Mouse (Mus musculus): Measurements from ENCODE around the gene Urad. TPM values are rescaled to one million over a fixed set of nuclear protein-coding genes. Genes with fewer than 3 reads are reported as not detected.

Urad gene
- not detected in 2 replicates for polyA plus RNA-seq (2015; fragmentation: Nextera tagmentation; extraction: Ambion mirVana)

DNA sequence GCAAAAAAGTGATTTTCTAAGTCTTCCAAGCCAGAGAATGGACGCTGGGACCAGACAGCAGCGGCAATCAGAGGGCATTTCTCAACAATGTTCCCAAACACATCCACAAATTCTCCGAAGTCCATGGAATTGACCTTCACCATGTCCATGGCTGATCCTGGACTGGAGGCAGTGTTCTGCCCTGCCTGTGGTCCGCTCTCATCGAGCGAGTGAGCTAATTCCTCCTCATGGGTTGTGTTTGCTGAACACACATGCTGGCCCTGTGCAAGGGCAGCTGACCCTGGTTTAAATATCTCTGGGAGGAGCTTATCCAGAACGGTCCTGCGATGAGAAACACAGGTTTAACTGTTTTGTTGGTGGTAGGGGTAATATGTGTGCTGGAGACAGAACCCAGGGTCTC is at the start of gene Urad:
Gene Urad, minus strand, starts transcription at position 258 of the 400 bp plus-strand sequence.
- Histone ChIP-seq H3K27ac (no peak within 1 kb of the TSS), H3K4me1 (no peaks in the 10 kb centered on the region), H3K27me3 (peaks cover 63% of the 10 kb centered on the region), H3K4me2 (peak within 1 kb of the TSS; percentile 11; the same call in 1 of the 2 replicates), H3K36me3 (no peaks in the 10 kb centered on the region), H3K9me3 (no peaks in the 10 kb centered on the region), H3K9ac (no peak within 1 kb of the TSS), H3K4me3 (no peak within 1 kb of the TSS)
- WGBS = 67% methylated on average over 8 of the region's 8 CpGs
- ATAC-seq (ENCODE audit: insufficient number of reproducible peaks, insufficient read depth, low FRiP score, low TSS enrichment, low read depth) = no peak

- 83% methylated on average over 8 of the region's 8 CpGs for WGBS
- ATAC-seq (ENCODE audit: insufficient number of reproducible peaks, insufficient read depth, low FRiP score, low TSS enrichment, low read depth) = no peak
- peaks cover 4% of the 10 kb centered on the region; the same call in 1 of the 2 replicates for H3K4me1 ChIP-seq
- no peak overlapping the region for H3K4me3 ChIP-seq
- H3K9me3 ChIP-seq = no peaks in the 10 kb centered on the region
- H3K4me2 ChIP-seq = no peak overlapping the region
- H3K27me3 ChIP-seq = 0 out of 2 replicates have a peak, but pooled peaks cover 4% of the 10 kb centered on the region
- H3K36me3 ChIP-seq = no peaks in the 10 kb centered on the region
- no peak overlapping the region for H3K9ac ChIP-seq
- H3K27ac ChIP-seq = no peak overlapping the region
Observed at GRCm38 (mm10) chr5:147370276-147370675, 48.0 kb upstream of the Urad start.

- H3K27ac ChIP-seq = no peak overlapping the region
- no peak for ATAC-seq (ENCODE audit: insufficient number of reproducible peaks, insufficient read depth, low FRiP score, low TSS enrichment, low read depth)
- 95% methylated on average over 6 of the region's 6 CpGs for WGBS
Observed at GRCm38 (mm10) chr5:147368221-147368620, 46.0 kb upstream of the Urad start.

DNA sequence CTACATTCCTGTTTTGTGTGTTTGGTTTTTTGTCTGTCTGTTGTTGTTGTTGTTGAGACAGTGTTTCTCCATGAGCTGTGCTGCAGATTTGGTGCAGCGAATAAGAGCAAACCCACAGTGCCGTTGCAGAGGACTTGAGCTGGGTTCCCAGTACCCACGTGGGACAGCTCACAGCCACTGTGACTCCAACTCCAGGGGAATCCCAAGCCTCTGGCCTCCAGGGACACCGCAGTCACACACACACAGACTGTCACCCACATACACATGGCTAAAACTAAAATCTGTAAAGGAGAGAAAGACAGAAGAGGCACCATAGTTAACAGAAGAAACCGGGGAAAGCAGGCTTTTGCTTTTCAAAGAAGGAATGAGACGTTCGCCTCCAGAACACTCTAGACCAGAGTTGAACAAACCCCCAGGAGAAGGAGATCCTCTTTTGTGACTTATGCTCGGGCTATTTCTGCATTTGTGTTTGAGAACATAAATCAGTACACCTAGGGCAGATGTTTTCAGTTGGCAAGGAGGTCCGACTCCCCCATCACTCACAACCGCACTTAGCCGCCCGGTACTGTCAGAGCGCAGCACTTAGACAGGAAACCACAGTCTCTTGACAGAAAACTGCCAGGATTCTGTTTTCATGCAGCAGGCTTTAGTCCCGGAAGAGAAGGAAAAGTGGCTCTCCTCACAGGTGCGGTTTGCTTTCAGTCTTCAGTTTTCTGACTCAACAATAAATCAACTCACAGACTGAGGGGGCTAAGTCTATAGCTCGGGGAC is 43.9 kb upstream of the Urad start:
- Histone ChIP-seq H3K4me3 (no peak overlapping the region), H3K4me2 (no peak overlapping the region), H3K9ac (no peak overlapping the region), H3K36me3 (no peaks in the 10 kb centered on the region), H3K4me1 (peaks cover 4% of the 10 kb centered on the region; the same call in 1 of the 2 replicates), H3K27me3 (0 out of 2 replicates have a peak, but pooled peaks cover under 1% of the 10 kb centered on the region), H3K9me3 (no peaks in the 10 kb centered on the region), H3K27ac (no peak overlapping the region)
- ATAC-seq (ENCODE audit: insufficient number of reproducible peaks, insufficient read depth, low FRiP score, low TSS enrichment, low read depth) = no peak
- WGBS = 59% methylated on average over 16 of the region's 16 CpGs

More at GRCm38 (mm10) chr5:147368221-147368620, 46.0 kb upstream of the Urad start:
- H3K27me3 ChIP-seq = 0 out of 2 replicates have a peak, but pooled peaks cover 4% of the 10 kb centered on the region
- peaks cover 4% of the 10 kb centered on the region; the same call in 1 of the 2 replicates for H3K4me1 ChIP-seq
- H3K36me3 ChIP-seq = no peaks in the 10 kb centered on the region
- no peak overlapping the region for H3K4me3 ChIP-seq
- no peak overlapping the region for H3K4me2 ChIP-seq
- no peak overlapping the region for H3K9ac ChIP-seq
- no peaks in the 10 kb centered on the region for H3K9me3 ChIP-seq

GRCm38 (mm10) chr5:147363054-147363453 is 40.8 kb upstream of the Urad start:
- 61% methylated on average over 12 of the region's 12 CpGs for WGBS
- H3K27ac ChIP-seq = no peak overlapping the region
- H3K4me1 ChIP-seq = no peaks in the 10 kb centered on the region
- no peak overlapping the region for H3K4me2 ChIP-seq
- no peaks in the 10 kb centered on the region for H3K9me3 ChIP-seq
- H3K27me3 ChIP-seq = no peaks in the 10 kb centered on the region
- H3K9ac ChIP-seq = no peak overlapping the region
- H3K4me3 ChIP-seq = no peak overlapping the region
- ATAC-seq (ENCODE audit: insufficient number of reproducible peaks, insufficient read depth, low FRiP score, low TSS enrichment, low read depth) = no peak
- no peaks in the 10 kb centered on the region for H3K36me3 ChIP-seq

- no peaks in the 10 kb centered on the region for H3K27me3 ChIP-seq
- H3K36me3 ChIP-seq = no peaks in the 10 kb centered on the region
- WGBS = 87% methylated on average over 11 of the region's 11 CpGs
- H3K4me3 ChIP-seq = no peak overlapping the region
- no peaks in the 10 kb centered on the region for H3K4me1 ChIP-seq
- H3K9me3 ChIP-seq = no peaks in the 10 kb centered on the region
- H3K4me2 ChIP-seq = no peak overlapping the region
- H3K9ac ChIP-seq = no peak overlapping the region
- no peak for ATAC-seq (ENCODE audit: insufficient number of reproducible peaks, insufficient read depth, low FRiP score, low TSS enrichment, low read depth)
- H3K27ac ChIP-seq = no peak overlapping the region
Observed at GRCm38 (mm10) chr5:147358481-147358880, 36.2 kb upstream of the Urad start.

DNA sequence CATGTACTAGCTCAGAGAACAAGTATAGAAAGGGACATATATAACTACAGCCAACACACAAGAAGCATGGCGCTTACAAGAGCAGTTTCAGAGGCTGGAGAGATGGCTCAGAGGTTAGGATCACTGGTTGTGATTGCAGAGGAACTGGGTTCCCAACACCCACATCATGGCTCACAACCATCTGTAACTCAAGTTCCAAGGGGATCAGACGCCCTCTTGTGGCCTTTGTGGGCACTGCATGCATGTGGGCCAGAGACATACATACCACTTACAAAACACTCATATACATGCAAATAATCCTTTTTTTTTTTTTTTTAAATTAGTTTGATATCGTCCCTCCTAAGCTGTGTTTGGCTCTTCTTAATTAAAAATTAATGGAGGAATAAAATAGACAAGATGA is 35.3 kb upstream of the Urad start:
- no peak for ATAC-seq (ENCODE audit: insufficient number of reproducible peaks, insufficient read depth, low FRiP score, low TSS enrichment, low read depth)
- Histone ChIP-seq H3K36me3 (no peaks in the 10 kb centered on the region), H3K27ac (no peak overlapping the region), H3K4me3 (no peak overlapping the region), H3K9me3 (no peaks in the 10 kb centered on the region), H3K9ac (no peak overlapping the region), H3K27me3 (no peaks in the 10 kb centered on the region), H3K4me2 (no peak overlapping the region), H3K4me1 (no peaks in the 10 kb centered on the region)
- 40% methylated on average over 3 of the region's 3 CpGs for WGBS

GRCm38 (mm10) chr5:147356260-147357055 is 34.2 kb upstream of the Urad start:
- Histone ChIP-seq H3K4me1 (no peaks in the 10 kb centered on the region), H3K9me3 (no peaks in the 10 kb centered on the region), H3K4me3 (no peak overlapping the region), H3K27me3 (no peaks in the 10 kb centered on the region), H3K4me2 (no peak overlapping the region), H3K9ac (no peak overlapping the region), H3K36me3 (no peaks in the 10 kb centered on the region), H3K27ac (no peak overlapping the region)
- ATAC-seq (ENCODE audit: insufficient number of reproducible peaks, insufficient read depth, low FRiP score, low TSS enrichment, low read depth) = no peak
- 88% methylated on average over 13 of the region's 13 CpGs for WGBS

GRCm38 (mm10) chr5:147355788-147356187 is 33.5 kb upstream of the Urad start:
- Histone ChIP-seq H3K27ac (no peak overlapping the region), H3K4me1 (no peaks in the 10 kb centered on the region), H3K4me2 (no peak overlapping the region), H3K27me3 (no peaks in the 10 kb centered on the region), H3K9me3 (no peaks in the 10 kb centered on the region), H3K9ac (no peak overlapping the region), H3K36me3 (no peaks in the 10 kb centered on the region), H3K4me3 (no peak overlapping the region)
- WGBS = 63% methylated on average over 3 of the region's 3 CpGs
- no peak for ATAC-seq (ENCODE audit: insufficient number of reproducible peaks, insufficient read depth, low FRiP score, low TSS enrichment, low read depth)

GRCm38 (mm10) chr5:147354985-147355384 is 32.7 kb upstream of the Urad start:
- no peak overlapping the region for H3K9ac ChIP-seq
- H3K36me3 ChIP-seq = no peaks in the 10 kb centered on the region
- H3K4me1 ChIP-seq = no peaks in the 10 kb centered on the region
- ATAC-seq (ENCODE audit: insufficient number of reproducible peaks, insufficient read depth, low FRiP score, low TSS enrichment, low read depth) = no peak
- no peak overlapping the region for H3K27ac ChIP-seq
- WGBS = 78% methylated on average over 8 of the region's 8 CpGs
- no peak overlapping the region for H3K4me2 ChIP-seq
- no peaks in the 10 kb centered on the region for H3K27me3 ChIP-seq
- H3K4me3 ChIP-seq = no peak overlapping the region
- no peaks in the 10 kb centered on the region for H3K9me3 ChIP-seq

- Histone ChIP-seq H3K27me3 (no peaks in the 10 kb centered on the region), H3K4me1 (no peaks in the 10 kb centered on the region), H3K9ac (no peak overlapping the region), H3K4me2 (no peak overlapping the region), H3K36me3 (no peaks in the 10 kb centered on the region), H3K27ac (no peak overlapping the region), H3K4me3 (no peak overlapping the region), H3K9me3 (no peaks in the 10 kb centered on the region)
- 55% methylated on average over 17 of the region's 17 CpGs for WGBS
- no peak for ATAC-seq (ENCODE audit: insufficient number of reproducible peaks, insufficient read depth, low FRiP score, low TSS enrichment, low read depth)
Observed at GRCm38 (mm10) chr5:147354161-147354780, 32.0 kb upstream of the Urad start.

Data from embryonic facial prominence, embryonic 13.5 days (tissue).